Mouse (Mus musculus) cerebellum, postnatal 36 days (tissue): ENCODE results near the gene Gatd1.

Experiments
- DNase-seq, 2 experiments: peaks; one replicate each; pipeline ENCODE4 v3.0.0; 2021 to 2022; ENCODE audit warnings: mixed read lengths in 2 of 2

Gatd1 gene

DNA sequence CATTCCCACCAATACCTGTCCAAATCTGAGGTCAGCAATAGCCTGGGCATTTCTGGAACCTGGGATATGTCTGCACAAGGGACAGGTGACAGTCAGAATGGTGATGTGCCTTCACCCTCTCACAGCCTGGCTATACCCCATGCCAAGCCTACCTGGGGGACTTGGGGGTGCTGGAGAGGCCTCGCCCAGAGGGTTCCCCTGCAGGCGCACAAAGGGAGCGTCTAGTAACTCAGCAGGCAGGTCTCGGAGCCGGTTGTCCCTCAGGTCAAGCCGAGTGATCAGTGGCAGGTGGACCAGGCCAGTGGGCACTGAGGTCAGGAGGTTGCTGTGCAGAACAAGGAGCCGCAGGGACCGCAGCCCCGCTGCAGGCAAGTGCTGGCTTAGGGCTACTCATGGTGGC is 27.5 kb upstream of the Gatd1 start:
- no peak for DNase-seq

DNA sequence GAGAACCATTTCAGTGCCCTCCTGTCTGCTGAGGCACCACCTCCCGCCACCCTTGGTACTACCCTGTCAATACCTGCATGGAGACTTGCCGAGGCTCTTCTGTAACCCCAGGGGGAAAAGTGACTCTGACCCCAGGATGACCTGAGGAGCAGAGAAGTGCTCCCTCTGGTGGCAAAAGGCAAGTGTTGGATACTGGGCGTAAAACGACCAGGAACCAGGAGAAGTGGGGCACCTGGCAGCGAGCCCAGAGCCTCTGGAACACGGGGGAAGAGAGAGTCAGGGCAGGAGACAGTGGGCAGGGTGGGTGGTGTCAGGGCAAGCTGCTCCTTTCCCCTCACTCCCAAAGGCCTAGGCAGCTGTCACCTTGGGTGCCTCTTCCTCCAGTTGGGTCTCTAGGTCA is 26.7 kb upstream of the Gatd1 start:
- DNase-seq, result peak; percentile 67 to 73

DNA sequence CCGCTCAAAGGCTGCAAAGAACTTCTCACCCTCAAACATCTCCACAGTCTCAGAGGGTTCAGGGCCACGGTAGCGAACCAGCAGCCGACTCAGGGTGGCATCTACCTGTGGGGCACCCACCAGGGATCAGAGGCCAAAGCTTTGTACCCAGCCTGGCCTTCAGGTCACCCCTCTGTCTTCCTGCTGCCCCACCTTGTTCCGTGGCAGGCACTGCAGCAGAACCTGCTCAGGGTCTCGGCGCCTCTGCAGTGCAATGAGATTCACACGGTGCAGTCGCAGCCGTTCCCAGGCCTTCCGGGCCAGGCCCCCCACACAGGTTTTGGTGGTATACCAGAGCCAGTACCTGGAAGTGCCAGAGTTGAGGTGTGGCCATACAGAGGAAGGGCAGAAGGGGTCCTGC is 25.9 kb upstream of the Gatd1 start:
- no peak for DNase-seq

DNA sequence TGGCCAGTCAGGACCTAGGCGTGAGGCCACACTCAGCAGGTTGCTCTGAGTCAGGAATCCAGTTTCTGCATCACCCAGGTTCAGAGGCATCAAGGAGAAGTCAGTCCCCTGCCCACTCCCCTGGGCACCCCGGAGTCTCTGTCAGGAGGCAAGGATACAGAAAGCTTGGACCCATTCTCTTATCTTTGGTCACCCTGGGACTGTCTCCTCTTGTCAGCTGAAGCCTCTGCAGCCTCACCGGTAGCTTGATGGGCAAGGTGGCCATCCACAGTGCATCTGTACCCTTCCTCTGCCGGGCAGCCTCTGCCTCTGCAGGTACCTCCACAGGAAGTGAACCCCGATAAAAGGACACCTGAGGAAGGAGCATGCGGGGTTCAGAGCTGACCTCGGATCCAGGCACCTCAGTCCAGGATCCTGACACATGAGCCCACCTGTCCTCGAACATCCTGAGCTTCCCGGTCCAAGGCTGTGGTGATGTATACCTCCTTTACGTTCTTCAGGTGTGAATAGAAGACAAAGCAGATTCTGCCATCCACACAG is 25.3 kb upstream of the Gatd1 start:
- DNase-seq, result peak in 1 of 2 experiments; percentile 18

DNA sequence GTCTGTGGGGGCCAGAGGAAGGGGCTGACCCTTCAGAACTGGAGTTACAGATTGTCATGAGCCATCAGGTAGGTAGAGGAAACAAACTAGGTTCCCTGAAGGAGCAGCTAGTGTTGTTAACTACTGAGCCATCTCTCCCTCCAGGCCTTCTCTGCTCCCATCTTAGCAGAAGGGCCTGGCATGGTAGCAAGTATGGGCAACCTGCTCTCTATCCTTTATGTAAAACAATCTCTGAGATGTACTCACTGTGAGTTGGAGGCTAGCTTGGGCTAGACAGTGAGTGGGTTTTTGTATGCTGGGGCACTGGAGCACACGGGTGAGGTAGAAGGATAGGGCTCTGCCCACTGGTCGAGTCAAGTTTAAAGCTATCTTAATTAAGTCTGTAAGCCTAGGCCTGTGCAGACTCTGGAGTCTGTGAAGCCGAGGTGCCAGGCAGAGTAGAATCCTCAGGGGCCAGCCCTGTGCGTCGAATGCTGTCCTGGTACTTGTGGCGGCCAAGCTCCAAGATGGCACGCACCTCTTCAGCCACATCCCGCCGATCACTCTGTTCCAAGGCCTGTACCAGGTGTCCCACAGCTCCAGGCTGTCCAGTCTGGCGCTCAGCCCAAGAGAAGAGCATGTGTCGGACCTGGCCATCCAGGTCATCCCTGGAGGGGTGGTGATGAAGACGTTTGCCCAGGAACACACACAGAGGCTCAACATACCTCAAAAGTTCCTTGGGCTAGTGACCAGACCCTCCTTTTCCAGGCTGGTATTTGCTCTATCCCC is 24.4 kb upstream of the Gatd1 start:
- DNase-seq, result peak; percentile 83 to 86

DNA sequence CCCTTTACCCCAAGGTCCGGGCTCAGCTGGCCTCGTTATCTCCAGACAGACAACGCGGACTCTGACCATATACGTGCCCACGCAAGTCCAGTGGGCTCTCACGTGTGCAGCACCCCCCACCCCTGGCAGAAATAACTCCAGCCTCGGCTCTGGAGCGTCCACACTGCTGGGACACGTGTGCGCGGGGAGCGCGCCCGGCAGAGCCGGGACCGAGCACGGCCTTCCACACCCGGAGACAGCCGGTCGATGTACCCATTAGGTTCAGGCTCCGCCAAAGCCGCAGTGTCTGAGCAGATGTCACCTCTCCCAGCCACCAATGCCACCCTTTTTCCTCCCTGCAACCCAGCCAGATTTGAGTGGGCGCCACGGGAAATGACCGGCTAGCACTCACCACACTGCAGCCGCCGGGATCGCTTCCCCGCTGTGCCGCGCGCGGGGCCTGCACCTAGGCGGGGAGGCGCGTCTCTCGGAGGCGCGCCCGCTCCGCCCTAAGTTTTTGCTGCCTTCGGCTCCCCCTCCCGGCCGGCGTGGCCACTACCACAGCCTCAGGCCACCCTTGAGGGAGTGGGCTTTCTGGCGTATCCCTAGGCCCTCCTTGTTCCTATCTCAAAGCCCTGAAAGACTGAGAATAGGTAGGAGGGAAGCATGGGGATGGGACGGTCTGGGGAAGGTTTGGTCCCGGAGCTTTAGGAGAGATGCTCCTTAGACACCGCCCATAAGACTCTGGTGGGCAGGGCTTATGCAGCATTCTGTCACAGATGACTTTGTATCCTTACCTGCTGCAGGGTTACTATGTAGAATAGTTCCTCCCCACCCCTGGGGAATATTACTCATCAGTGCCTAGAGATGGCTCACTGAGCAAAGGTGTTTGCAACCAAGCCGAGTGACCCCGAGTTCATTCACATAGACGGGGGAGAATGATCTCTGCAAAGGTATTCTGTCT is 23.5 kb upstream of the Gatd1 start, which contains the start of gene Slc25a22:
Slc25a22 (minus strand) TSS at position 715 of the 943 bp plus-strand sequence.
- peak; percentile 86 to 88 for DNase-seq

DNA sequence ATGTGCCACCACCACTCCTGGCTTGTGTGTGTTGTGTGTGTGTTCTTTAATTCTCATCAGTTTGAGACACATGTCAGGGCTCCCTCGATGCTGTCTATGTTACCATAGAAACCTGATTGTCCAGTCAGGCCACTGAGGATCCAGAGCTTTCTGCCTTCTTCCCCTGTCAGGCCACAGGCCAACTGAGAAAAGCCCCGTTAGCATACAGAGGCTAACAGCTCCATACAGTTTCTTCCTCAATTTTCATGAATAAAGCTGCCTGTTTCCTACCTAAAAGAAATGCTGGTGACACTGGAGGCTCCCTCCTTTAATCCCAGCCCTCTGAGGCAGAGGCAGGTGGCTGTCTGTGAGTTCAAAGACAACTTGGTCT is 22.6 kb upstream of the Gatd1 start:
- DNase-seq, result no peak

DNA sequence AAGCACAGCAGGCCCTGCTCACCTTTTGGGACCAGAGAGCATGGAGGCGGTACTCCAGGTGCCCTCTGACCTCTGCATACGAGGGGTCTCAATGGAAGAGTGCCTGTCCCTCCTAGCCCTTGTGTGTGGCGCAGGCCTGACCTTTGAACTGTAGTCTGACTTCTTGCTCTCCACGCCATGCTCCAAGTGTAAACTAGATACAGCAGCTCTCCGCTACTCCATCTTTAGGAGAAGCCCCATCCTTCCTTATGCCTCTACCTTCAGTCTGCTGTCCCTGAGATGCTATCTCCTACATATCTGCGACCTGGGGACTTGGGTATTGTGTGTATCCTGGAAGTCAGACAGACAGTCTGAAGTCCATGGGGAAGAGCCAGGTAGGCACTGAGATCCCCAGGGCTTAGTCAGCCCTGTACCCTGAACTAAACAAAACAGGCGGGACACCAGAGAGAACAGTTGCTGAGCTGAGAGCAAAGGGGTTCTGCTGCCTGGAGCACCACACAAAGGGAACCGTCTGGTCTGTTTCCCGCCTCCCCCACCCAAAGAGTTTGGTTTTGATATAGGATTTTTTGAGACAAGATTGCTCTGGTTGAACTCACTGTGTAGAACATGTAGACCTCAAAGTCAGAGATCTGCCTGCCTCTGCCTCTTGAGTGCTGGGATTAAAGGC is 22.1 kb upstream of the Gatd1 start:
- peak in 1 of 2 experiments; percentile 19 for DNase-seq

DNA sequence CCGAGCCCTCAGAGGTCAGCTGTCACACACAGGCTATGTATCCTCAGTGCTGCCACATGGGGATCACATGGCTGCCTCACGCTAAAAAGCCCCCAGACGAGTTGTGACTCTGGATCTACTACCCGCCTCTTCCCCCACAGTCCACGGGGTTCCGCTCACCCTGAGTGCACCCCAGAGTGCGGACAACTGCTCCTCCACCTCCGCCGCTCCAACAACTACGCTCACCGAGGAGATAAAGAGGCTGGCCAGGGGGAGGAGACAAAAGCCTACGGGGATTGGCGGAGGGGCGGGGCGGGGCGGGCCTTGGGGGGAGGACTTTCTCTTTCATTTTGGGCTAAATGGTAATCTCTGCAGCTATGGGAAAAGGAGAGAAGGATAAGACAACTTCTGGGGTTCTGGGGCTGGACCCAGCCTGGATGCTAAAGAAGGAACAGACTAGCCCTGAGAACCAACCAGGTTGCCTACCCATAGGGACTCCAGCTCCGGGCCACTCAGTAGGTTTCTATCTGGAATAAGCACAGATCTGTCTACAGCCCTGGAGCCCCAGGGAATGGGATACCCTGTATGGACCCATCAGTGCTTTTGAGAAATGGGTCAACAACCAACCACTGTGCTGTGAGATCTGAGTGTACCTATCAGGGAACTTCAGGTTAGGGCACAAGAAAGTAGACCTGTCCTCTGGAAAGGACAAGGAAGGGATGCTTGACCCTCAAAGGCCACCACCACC is 21.4 kb upstream of the Gatd1 start:
- peak; percentile 74 to 78 for DNase-seq

DNA sequence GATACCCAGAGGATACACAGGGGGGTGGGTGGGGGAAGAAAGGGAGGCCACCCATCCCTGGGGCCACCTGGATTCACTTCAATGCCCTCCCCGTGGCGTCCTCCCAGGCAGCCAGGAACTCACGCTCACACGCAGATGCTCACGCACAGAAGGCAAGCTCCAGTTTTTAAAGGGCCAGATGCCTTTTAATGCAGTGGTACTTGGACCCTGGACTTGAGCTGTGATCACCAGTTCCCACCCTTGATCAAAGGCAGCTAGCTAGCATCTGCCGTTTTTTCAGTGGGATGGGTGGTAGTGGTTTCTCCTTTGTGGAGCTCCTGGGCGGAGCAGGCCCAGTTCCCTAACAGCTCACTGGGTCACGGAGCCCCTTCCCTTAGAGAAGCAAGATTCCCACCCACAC is 20.5 kb upstream of the Gatd1 start:
- DNase-seq, result peak; percentile 83 to 84

DNA sequence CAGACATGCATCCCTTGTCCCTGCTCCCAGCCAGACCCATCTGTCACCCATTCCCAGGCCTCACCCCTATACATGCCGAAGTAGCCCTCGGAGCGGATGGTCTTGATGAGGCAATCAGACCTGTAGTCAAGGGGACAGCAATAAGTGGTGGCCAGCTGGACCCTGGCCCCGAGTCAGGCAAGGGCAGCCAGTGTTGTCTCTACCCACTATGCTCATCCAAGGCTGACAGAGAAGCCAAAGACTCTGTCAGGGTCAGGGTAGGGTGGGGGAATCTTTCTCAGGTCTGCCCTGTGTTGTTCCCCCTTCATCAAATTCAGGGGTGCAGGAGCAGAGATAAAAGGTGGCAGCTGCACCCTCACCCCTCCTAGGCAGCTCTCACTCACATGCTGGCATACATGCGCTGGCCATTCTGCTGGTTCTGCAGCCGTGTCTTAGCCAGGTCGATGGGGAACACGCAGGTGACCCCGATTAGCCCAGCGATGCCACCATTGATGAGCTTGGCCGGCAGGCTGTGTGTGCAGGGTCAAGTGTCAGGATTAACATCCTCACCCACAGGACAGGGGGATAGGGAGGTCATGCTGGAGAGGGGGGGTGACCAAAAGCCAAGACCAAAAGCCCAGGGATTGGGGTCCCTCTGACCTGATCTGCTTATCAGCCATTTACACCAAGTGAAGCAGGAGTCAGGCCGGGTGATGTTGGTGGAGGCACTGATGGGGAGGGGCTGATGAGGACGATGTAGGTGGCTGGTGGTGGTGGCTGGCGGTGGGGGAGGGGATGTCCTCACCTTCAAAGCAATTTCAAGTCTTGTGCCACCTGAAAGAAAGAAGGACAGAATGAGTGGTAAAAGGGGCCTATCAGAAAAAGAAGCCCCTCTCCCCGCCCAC is 19.8 kb upstream of the Gatd1 start:
- peak; percentile 49 to 54 for DNase-seq

DNA sequence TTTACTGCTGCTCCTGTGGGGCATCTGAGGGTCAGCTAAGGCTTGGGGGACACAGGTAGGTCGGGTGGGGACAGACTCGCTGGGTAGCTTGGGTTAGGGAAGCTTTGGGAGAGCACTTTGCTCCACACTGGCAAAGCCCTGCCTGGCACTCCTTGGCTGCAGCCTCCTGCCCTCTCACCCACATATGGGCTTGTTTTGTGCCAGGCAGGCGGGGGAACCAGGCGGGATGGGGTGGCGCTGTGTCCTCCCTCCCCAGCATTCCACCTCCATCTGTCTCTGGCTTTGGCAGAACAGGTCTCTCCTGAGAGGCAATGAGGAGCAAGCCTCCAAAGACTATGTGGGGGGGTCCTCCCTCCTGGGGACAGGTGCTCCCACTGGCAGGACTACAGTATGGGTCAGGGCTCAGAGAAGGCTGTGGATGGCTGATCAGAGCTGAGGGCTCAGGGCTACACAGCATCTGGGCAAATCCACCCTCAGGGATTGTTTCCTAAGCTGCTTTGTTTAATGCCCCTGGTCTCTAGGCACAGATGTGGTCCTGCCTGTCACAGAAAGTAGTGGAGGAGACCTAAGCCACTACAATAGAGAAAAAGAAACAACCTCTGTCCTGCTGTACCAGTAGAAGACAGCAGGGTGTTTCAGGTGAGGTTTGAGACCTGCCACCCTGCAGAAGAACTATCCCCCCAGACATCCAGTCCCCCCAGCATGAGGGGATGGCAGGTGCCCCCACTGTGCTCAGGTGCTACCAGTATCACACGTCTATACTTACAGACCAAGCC is 19.0 kb upstream of the Gatd1 start:
- peak; percentile 90 to 94 for DNase-seq

DNA sequence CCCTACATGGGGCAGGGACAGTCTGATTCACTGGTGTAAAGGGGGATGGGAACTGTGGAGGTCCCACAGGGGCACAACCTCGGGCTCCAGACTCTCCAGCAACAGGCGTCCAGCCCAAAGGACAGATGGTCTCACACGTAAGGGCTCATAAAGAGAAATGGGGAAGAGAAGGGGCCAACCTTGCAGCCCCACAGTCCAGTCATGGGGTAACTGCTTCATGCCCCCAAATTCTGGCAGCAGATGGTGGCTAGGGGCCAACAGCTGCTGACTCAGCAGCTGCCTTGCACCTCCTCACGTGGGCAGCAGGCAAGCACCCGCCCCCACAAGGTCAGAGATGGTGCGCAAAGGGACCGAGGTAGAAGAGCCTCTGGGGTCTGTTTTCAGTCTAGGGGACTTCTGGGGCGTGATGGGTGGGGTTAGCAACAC is 18.3 kb upstream of the Gatd1 start:
- peak; percentile 54 for DNase-seq

DNA sequence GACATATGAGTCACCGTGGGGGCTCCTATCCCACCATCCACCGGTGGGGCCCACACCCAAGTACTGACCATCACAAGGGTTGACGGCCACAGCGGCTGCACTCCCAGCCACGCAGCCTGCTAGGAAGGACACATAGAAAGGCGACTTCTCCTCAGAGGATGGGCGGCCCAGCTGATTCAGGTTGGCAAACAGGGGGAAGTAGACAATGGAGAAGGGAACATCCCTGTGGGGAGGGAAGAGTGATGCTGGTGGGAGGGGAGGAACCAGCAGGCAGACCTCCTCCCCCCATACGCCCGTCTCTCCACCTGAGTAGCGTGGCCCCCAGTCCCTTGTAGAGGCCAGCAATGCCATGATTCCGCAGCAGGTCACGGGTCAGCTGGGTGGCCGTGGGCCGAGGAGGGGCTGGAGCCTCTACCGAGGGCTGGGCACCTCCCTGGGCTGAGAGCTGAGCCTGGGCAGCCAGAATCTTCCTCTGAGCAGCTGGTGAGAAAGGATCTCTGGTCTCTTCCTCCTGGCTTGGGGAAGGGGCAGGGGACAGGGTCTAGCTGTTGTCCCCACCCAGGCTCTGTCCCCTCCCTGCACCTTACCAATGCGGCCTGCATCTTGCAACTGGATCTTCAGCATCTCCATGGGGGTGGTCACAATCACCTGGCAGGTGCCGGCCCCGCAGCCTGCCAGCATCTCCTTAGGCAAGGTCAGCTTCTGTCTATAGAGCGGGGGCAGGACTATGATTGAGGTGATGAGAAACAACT is 17.7 kb upstream of the Gatd1 start:
- no peak for DNase-seq

DNA sequence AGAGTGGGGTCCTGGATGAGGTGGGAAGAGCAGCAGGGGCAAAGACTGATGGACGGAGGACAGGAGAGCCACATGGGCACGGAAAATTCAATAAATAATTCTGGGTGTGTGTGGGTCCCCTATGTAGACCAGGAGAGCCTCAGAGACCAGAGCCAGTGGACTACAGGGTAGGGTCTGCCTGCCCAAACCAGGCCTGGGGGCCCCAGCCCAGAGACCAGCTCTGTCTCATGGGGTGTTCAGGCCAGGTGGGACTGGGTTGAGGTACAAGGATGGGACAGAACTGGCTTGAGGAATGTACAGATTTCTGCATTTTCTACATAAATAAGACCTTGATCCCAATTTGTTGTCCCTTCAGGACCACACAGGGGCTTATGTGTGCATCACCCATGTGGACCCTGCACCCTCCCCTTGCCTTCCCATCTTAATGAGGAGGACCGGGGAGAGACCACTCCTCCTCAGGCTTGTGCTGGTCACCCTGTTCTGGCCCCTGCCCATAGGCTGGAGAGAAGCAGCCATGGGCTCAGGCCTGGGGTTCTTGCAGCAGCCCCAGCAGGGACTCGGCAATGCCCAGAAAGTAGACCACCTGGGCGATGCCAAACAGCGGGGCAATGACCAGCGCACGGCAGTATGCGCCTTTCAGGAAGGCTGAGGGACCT is 16.8 kb upstream of the Gatd1 start:
- DNase-seq, result no peak

DNA sequence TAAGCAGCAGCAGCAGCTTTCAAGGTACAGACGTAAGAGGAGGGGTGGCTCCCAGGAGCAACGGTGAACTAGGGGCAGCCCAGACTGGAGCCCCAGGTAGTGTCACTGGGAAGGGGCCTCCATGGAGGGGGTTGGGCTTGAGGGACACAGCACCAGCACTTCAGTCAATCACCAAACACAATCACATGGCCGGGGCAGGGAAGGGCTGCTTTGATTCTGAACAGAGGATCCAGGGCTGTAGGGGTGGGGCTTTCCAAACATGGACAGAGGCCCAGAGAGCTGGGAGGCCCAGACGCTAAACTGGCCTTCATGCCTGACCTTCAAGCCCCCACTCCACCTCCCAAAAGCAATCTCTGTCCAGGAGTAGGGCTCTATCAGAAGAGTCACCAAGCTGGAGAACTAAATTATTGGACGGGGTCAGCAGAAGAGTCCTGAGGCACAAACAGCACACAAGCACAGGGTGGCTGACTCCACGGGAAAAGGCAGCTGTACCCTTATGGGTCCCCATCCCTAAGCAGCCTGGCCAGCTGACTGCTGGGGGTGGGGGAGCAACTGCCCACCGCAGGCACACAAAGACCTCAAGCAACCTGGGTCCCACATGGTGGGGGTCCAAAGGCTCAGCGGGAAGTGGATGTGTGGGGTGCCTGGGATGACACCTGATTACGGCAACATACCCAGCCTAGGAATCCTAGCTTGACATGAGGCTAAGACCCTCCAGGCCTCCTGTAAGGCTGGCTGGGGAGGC is 16.1 kb upstream of the Gatd1 start:
- no peak for DNase-seq

DNA sequence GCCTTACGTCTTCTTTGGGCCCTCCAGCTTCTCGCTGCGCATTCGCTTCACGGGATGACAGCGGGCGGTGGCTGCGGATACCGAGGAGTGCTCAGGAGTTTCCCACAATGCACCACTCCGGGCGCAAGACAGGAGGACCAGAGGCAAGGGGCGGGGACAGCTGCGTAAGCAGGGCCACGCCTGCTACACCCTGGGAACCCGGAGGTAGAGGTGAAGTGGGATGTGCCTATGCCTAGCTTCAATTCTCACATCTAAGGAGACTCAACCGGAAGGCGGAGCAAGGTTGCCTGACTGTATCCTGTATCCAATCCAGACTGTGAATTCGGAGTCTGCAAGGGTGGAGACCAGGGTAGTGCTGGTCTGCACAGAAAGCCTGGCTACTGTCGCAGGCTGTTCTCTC is 15.4 kb upstream of the Gatd1 start, which contains the start of gene Cend1:
Cend1 (minus strand) TSS at position 182 of the 400 bp plus-strand sequence.
- peak; percentile 92 for DNase-seq

DNA sequence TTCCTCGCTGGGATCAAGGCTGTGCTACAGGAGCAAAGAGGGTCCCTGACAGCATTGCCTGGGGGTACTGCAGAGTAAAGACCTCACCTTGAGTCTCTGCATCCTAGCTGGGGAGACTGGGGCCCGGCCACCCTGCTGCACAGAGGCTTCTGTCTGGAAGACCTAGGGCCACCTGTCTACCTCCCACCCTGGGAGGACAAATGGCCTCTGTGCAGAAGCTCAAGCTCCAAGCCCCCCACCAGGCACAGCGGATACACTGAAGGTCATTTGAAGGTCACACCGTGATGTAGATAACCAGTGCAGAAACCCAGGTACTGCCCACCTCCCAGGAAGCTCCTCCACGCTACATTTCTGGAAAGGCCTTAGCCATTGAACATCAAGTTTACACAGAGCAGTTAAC is 14.8 kb upstream of the Gatd1 start:
- no peak for DNase-seq
